Mouse (Mus musculus) CD4-positive helper T cell, adult 2 months (primary cell): Measurements from ENCODE around the gene Pla2g6.

Source experiments
- DNase-seq: peaks from one replicate; pipeline ENCODE4 v3.0.0-alpha.2; 2012; ENCODE audit warnings: low read depth, missing footprints, low spot score

Gene Pla2g6

GRCm38 (mm10) chr15:79328058-79328938 is at the start of gene Pla2g6:
Gene Pla2g6 (minus strand): TSS chr15:79328390.
- peak; percentile 97 for DNase-seq

- no peak for DNase-seq
Measured at GRCm38 (mm10) chr15:79377681-79378080, 49.5 kb upstream of the Pla2g6 start.

- DNase-seq: no peak
Measured at GRCm38 (mm10) chr15:79374760-79375159, 46.6 kb upstream of the Pla2g6 start.

GRCm38 (mm10) chr15:79370281-79370843 is 42.2 kb upstream of the Pla2g6 start:
- DNase-seq: no peak

GRCm38 (mm10) chr15:79369452-79370280 is 41.5 kb upstream of the Pla2g6 start:
- DNase-seq: no peak

GRCm38 (mm10) chr15:79368861-79369440 is 40.8 kb upstream of the Pla2g6 start:
- DNase-seq: no peak

DNA sequence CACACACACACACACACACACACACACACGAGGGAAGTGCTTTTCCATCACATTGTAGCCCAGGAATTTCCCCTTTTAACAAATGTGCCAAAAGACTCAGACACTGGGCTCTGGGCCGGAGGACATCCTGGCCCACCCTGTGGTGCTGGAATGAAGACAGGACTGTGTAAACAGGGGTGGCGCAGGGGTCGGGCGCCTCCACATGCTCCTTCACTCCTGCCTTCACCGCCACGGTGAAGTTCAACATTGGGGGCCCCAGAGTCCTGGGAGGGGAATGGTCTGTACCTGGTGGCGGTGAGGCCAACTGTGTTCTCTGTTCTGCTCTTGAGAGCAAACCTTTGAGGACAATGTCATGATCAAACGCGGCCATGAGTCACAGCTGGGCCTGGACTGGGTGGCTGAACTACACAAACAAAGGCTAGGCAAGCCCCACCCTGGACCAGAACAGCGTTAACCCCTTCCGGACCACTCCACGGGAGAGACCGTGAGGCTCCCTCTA is 40.2 kb upstream of the Pla2g6 start:
- DNase-seq: no peak

DNA sequence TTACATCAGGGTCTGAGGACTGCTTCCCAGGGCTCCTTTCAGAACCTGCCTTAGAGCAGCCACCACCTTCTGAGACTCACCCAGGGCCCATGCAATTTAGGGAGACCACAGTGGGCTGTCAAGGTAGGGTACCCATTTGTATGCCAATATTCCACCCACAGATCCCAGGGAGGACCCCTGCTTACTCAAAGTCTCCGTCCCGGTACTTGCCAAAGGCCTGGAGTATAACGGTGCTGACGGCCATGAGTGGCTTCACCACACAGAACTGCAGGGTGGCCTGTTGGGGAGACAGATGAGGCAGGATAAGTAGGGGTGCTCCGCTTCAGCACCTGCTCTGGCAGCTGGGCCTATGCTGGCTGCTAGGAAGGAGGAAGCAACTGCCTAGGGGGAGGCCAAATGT is 38.2 kb upstream of the Pla2g6 start:
- no peak for DNase-seq

DNA sequence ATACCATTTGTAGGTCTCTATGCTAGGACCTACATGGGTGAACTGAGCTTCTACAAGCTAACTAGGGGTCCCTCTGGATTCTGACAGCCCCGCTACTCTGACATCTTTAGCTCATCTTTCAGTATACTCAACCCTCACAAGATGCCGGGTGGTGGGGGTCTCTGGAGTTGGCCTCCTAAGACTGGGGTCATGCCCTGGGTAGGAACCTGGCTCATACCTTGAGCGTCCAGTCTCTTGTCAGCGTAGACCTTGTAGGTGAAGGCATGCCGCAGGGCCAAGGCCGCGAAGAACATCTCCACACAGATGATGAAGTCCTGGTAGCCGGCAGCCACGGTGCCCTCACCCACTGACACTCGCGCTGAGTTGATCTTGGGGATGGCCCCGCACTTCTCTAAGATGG is 36.9 kb upstream of the Pla2g6 start:
- no peak for DNase-seq

DNA sequence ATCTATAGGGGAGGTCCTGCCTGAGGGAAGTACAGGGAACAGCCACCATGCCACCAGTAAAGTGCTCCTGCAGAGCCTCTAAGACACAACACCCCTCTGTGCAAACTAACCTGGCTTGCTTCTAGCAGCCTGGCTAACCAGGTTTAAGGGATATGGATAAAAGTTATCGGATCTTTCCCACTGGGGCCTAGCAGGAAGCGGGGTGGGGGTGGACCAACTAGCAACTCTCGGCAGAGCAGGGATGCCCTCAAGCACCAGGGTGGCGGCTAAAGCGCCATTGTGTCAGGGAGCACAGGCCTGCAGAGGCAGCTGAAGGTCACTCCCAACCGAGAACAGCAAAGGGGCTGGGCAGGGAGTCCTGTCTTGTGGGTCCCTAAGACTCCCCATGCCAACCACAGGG is 35.9 kb upstream of the Pla2g6 start:
- DNase-seq: no peak

- no peak for DNase-seq
Measured at GRCm38 (mm10) chr15:79361023-79361422, 32.8 kb upstream of the Pla2g6 start.

GRCm38 (mm10) chr15:79360371-79360770 is 32.2 kb upstream of the Pla2g6 start:
- no peak for DNase-seq

GRCm38 (mm10) chr15:79359954-79360353 is 31.8 kb upstream of the Pla2g6 start:
- no peak for DNase-seq

- DNase-seq: no peak
Measured at GRCm38 (mm10) chr15:79357974-79358690, 29.9 kb upstream of the Pla2g6 start.

DNA sequence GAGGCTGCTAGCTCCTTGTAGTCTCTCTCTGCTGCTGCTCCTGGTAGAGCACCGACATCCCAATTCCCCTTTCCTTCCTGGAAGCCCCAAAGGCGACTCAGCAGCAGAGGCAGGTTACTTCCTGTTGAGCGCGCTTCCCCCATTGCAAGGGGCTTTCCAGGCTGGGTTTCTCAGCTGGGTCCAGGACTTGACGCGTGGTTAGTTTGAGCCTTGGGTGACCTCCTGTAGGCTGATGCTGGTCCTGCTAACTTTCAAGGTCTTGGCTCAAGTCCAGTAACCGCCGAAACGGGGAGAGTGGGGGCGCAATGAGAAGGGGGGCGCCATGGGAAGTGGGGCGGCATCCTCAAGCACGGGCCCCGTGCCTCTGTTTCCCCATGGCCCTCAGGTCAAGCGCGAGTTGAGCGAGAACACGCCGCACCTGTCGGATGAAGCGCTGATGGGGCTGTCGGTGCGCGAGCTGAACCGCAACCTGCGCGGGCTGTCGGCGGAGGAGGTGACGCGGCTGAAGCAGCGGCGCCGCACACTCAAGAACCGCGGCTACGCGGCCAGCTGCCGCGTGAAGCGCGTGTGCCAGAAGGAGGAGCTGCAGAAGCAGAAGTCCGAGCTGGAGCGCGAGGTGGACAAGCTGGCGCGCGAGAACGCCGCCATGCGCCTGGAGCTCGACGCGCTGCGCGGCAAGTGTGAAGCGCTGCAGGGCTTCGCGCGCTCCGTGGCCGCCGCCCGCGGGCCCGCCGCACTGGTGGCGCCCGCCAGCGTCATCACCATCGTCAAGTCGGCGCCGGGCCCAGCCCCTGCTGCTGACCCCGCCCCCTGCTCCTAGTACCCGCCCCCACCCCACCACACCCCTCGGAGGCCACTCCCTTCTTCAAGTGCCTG is 29.1 kb upstream of the Pla2g6 start:
- peak; percentile 85 for DNase-seq

- no peak for DNase-seq
Measured at GRCm38 (mm10) chr15:79356481-79356880, 28.3 kb upstream of the Pla2g6 start.

- DNase-seq: no peak
Measured at GRCm38 (mm10) chr15:79354619-79355018, 26.4 kb upstream of the Pla2g6 start.

DNA sequence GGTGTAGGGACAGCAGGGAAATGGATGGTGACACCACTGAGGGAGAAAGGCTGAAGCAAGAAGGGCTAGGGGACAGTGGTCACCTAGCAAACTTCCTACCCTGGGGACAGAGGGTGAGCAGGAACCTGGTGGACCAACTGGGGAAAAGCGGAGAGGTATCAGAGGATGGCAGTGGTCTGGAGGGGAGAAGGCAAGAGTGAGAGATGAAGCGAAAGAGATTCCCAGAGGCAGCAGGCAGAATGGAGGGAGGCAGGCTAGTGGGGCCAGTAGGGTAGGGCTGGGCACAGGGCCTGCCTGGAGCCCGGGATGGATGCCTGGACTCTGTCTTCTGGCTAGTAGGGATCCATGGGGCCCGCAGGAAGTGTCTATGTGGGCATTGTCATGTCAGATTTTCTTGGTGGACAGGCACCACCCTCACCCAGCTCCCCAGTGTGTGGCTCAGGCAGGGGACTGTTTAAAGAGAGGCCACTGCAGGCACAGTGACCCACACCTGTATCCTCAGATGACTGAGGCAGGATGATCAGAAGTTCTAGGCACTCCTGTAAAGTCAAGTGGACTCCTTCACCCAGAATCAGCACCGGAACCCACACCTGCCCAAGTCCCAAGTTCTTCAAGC is 25.6 kb upstream of the Pla2g6 start:
- DNase-seq: no peak

GRCm38 (mm10) chr15:79352479-79352878 is 24.3 kb upstream of the Pla2g6 start:
- DNase-seq: no peak

GRCm38 (mm10) chr15:79351331-79351767 is 23.2 kb upstream of the Pla2g6 start:
- no peak for DNase-seq
